Mouse (Mus musculus) hindbrain, embryonic 12.5 days (tissue): ENCODE data around the gene Atp2b2. TPM values are rescaled to one million over a fixed set of nuclear protein-coding genes. Genes with fewer than 3 reads are reported as not detected.

Experiments used
- ATAC-seq: fragments of 200-750 bp; cut with Nextera tagmentation; 2 replicates; pipeline ENCODE4 v1.8.0; 2017; ENCODE audit warnings: moderate TSS enrichment; ENCODE audit not compliant: low FRiP score
- H3K27ac ChIP-seq: fragments of 300-500 bp; sonication (generic); 2 replicates; pipeline ENCODE4 v1.5.1; 2016; ENCODE audit warnings: mild to moderate bottlenecking
- H3K27me3 ChIP-seq: fragments of 300-500 bp; sonication (generic); 2 replicates; pipeline ENCODE4 v1.6.1; 2016; ENCODE audit warnings: mild to moderate bottlenecking
- H3K36me3 ChIP-seq: fragments of 300-500 bp; sonication (generic); 2 replicates; pipeline ENCODE4 v1.6.1; 2016; ENCODE audit warnings: mild to moderate bottlenecking
- H3K4me1 ChIP-seq: fragments of 300-500 bp; sonication (generic); 2 replicates; pipeline ENCODE4 v1.6.1; 2016
- H3K4me2 ChIP-seq: fragments of 300-500 bp; sonication (generic); replicated peaks from 2 replicates; pipeline ENCODE4 v1.6.1; 2016; ENCODE audit warnings: mild to moderate bottlenecking
- H3K4me3 ChIP-seq: fragments of 300-500 bp; sonication (generic); 2 replicates; pipeline ENCODE4 v1.5.1; 2016; ENCODE audit warnings: mild to moderate bottlenecking
- H3K9ac ChIP-seq: fragments of 300-500 bp; sonication (generic); 2 replicates; pipeline ENCODE4 v1.6.1; 2016; ENCODE audit warnings: mild to moderate bottlenecking, moderate library complexity
- H3K9me3 ChIP-seq: fragments of 300-500 bp; sonication (generic); replicated peaks from 2 replicates; pipeline ENCODE4 v1.6.1; 2016; ENCODE audit warnings: mild to moderate bottlenecking
- WGBS: fragments of 180-500 bp; shearing (Covaris S2); methylation state at CpG from one replicate; pipeline ENCODE4 v1.1.7; 2016; 5-methylcytosine and 5-hydroxymethylcytosine counted together
- polyA plus RNA-seq: library from polyadenylated mRNA; unstranded; fragments of >200 nt; fragmentation: Nextera tagmentation; extraction: Ambion mirVana; gene quantifications from 2 replicates; pipeline ENCODE4 v1.2.1, GENCODE M21; 2016

Atp2b2 gene
- polyA plus RNA-seq, 1 experiment from 2014 or later, result 12.1 TPM

GRCm38 (mm10) chr6:113861375-113861770, 181.0 kb downstream of the Atp2b2 start:
- no peak overlapping the region for H3K27ac ChIP-seq
- H3K9ac ChIP-seq, result no peak overlapping the region
- no peaks in the 10 kb centered on the region; the same call in 1 of the 2 replicates for H3K27me3 ChIP-seq
- peaks cover 33% of the 10 kb centered on the region for H3K4me1 ChIP-seq
- 72% methylated on average over 4 of the region's 4 CpGs for WGBS
- H3K4me2 ChIP-seq, result no peak overlapping the region
- ATAC-seq, result no peak
- no peaks in the 10 kb centered on the region for H3K9me3 ChIP-seq
- H3K36me3 ChIP-seq, result no peaks in the 10 kb centered on the region
- H3K4me3 ChIP-seq, result no peak overlapping the region

GRCm38 (mm10) chr6:113860735-113861374, 181.6 kb downstream of the Atp2b2 start:
- ATAC-seq, result peak; percentile 76
- Histone ChIP-seq H3K4me2 (no peak overlapping the region), H3K9me3 (no peaks in the 10 kb centered on the region), H3K4me3 (no peak overlapping the region), H3K27me3 (no peaks in the 10 kb centered on the region; the same call in 1 of the 2 replicates), H3K36me3 (no peaks in the 10 kb centered on the region), H3K4me1 (peaks cover 35% of the 10 kb centered on the region), H3K27ac (peak overlapping the region; percentile 62), H3K9ac (0 out of 2 replicates have a peak overlapping the region, but pooled peaks have one; percentile 3)
- whole genome bisulfite sequencing, result 42% methylated on average over 15 of the region's 15 CpGs

- 57% methylated on average over 9 of the region's 9 CpGs for WGBS
- H3K9me3 ChIP-seq, result no peaks in the 10 kb centered on the region
- H3K27me3 ChIP-seq, result no peaks in the 10 kb centered on the region; the same call in 1 of the 2 replicates
- H3K9ac ChIP-seq, result 0 out of 2 replicates have a peak overlapping the region, but pooled peaks have one; percentile 3
- no peak overlapping the region for H3K4me2 ChIP-seq
- peak overlapping the region; percentile 62 for H3K27ac ChIP-seq
- no peak for ATAC-seq
- H3K4me1 ChIP-seq, result peaks cover 39% of the 10 kb centered on the region
- H3K4me3 ChIP-seq, result no peak overlapping the region
- no peaks in the 10 kb centered on the region for H3K36me3 ChIP-seq
These were observed 182.2 kb downstream of the Atp2b2 start for GRCm38 (mm10) chr6:113860023-113860734.

- Histone ChIP-seq H3K4me3 (no peak overlapping the region), H3K27ac (no peak overlapping the region), H3K4me2 (no peak overlapping the region), H3K9ac (no peak overlapping the region), H3K4me1 (peaks cover 39% of the 10 kb centered on the region), H3K36me3 (no peaks in the 10 kb centered on the region), H3K9me3 (no peaks in the 10 kb centered on the region), H3K27me3 (no peaks in the 10 kb centered on the region; the same call in 1 of the 2 replicates)
- WGBS, result 71% methylated on average over 9 of the region's 9 CpGs
- no peak for ATAC-seq
These were observed 184.1 kb downstream of the Atp2b2 start for GRCm38 (mm10) chr6:113858317-113858716.

- Histone ChIP-seq H3K36me3 (no peaks in the 10 kb centered on the region), H3K4me2 (no peak overlapping the region), H3K4me1 (peaks cover 39% of the 10 kb centered on the region), H3K27me3 (no peaks in the 10 kb centered on the region; the same call in 1 of the 2 replicates), H3K9ac (no peak overlapping the region), H3K9me3 (no peaks in the 10 kb centered on the region), H3K4me3 (no peak overlapping the region), H3K27ac (no peak overlapping the region)
- WGBS, result 56% methylated on average over 2 of the region's 2 CpGs
- no peak for ATAC-seq
These were observed 185.0 kb downstream of the Atp2b2 start for GRCm38 (mm10) chr6:113857310-113857873.

- peak; percentile 41 for ATAC-seq
- H3K27ac ChIP-seq, result 0 out of 2 replicates have a peak overlapping the region, but pooled peaks have one; percentile 12
These were observed 185.6 kb downstream of the Atp2b2 start for GRCm38 (mm10) chr6:113856790-113857189.

GRCm38 (mm10) chr6:113856095-113856646, 186.2 kb downstream of the Atp2b2 start:
- no peaks in the 10 kb centered on the region for H3K27me3 ChIP-seq
- H3K36me3 ChIP-seq, result no peaks in the 10 kb centered on the region
- 96% methylated on average over 1 of the region's 1 CpGs for WGBS
- no peaks in the 10 kb centered on the region for H3K9me3 ChIP-seq
- H3K9ac ChIP-seq, result no peak overlapping the region
- H3K4me2 ChIP-seq, result no peak overlapping the region
- no peak overlapping the region for H3K4me3 ChIP-seq
- no peak overlapping the region for H3K27ac ChIP-seq
- ATAC-seq, result no peak
- peaks cover 34% of the 10 kb centered on the region for H3K4me1 ChIP-seq

More at GRCm38 (mm10) chr6:113856790-113857189, 185.6 kb downstream of the Atp2b2 start:
- peaks cover 36% of the 10 kb centered on the region for H3K4me1 ChIP-seq
- no peak overlapping the region for H3K4me2 ChIP-seq
- H3K9ac ChIP-seq, result no peak overlapping the region
- no peaks in the 10 kb centered on the region for H3K9me3 ChIP-seq
- no peak overlapping the region for H3K4me3 ChIP-seq
- no peaks in the 10 kb centered on the region for H3K36me3 ChIP-seq
- WGBS, result 44% methylated on average over 15 of the region's 15 CpGs
- H3K27me3 ChIP-seq, result no peaks in the 10 kb centered on the region

- Histone ChIP-seq H3K27ac (no peak overlapping the region), H3K4me1 (peaks cover 28% of the 10 kb centered on the region)
These were observed 186.8 kb downstream of the Atp2b2 start for GRCm38 (mm10) chr6:113855581-113855980.

GRCm38 (mm10) chr6:113852318-113852717, 190.1 kb downstream of the Atp2b2 start:
- Histone ChIP-seq H3K4me1 (peaks cover 19% of the 10 kb centered on the region), H3K9ac (no peak overlapping the region), H3K9me3 (no peaks in the 10 kb centered on the region), H3K27ac (no peak overlapping the region), H3K36me3 (no peaks in the 10 kb centered on the region), H3K27me3 (no peaks in the 10 kb centered on the region), H3K4me3 (no peak overlapping the region), H3K4me2 (no peak overlapping the region)
- ATAC-seq, result no peak
- WGBS, result 14% methylated on average over 3 of the region's 3 CpGs

More at GRCm38 (mm10) chr6:113855581-113855980, 186.8 kb downstream of the Atp2b2 start:
- no peaks in the 10 kb centered on the region for H3K27me3 ChIP-seq
- H3K9me3 ChIP-seq, result no peaks in the 10 kb centered on the region
- no peaks in the 10 kb centered on the region for H3K36me3 ChIP-seq
- H3K4me2 ChIP-seq, result no peak overlapping the region
- ATAC-seq, result no peak
- H3K4me3 ChIP-seq, result no peak overlapping the region
- no peak overlapping the region for H3K9ac ChIP-seq

GRCm38 (mm10) chr6:113849819-113850218, 192.6 kb downstream of the Atp2b2 start:
- no peaks in the 10 kb centered on the region for H3K36me3 ChIP-seq

GRCm38 (mm10) chr6:113848655-113849054, 193.8 kb downstream of the Atp2b2 start:
- Histone ChIP-seq H3K36me3 (no peaks in the 10 kb centered on the region), H3K4me2 (no peak overlapping the region), H3K4me3 (no peak overlapping the region), H3K27ac (no peak overlapping the region), H3K4me1 (peaks cover under 1% of the 10 kb centered on the region; the same call in 1 of the 2 replicates), H3K9me3 (no peaks in the 10 kb centered on the region), H3K9ac (no peak overlapping the region), H3K27me3 (no peaks in the 10 kb centered on the region)
- no peak for ATAC-seq
- WGBS, result 81% methylated on average over 2 of the region's 2 CpGs

More at GRCm38 (mm10) chr6:113849819-113850218, 192.6 kb downstream of the Atp2b2 start:
- Histone ChIP-seq H3K27ac (no peak overlapping the region), H3K4me3 (no peak overlapping the region), H3K4me2 (no peak overlapping the region), H3K4me1 (no peaks in the 10 kb centered on the region), H3K9ac (no peak overlapping the region), H3K27me3 (no peaks in the 10 kb centered on the region), H3K9me3 (no peaks in the 10 kb centered on the region)
- ATAC-seq, result no peak
- 91% methylated on average over 3 of the region's 3 CpGs for WGBS

- Histone ChIP-seq H3K9ac (no peak overlapping the region), H3K4me3 (no peak overlapping the region), H3K36me3 (no peaks in the 10 kb centered on the region), H3K4me2 (no peak overlapping the region), H3K9me3 (no peaks in the 10 kb centered on the region), H3K4me1 (peaks cover 7% of the 10 kb centered on the region; the same call in 1 of the 2 replicates), H3K27ac (no peak overlapping the region), H3K27me3 (no peaks in the 10 kb centered on the region)
- ATAC-seq, result no peak
- 82% methylated on average over 2 of the region's 2 CpGs for WGBS
These were observed 195.3 kb downstream of the Atp2b2 start for GRCm38 (mm10) chr6:113847092-113847491.
